ENCODE assay signal across 8 mouse cellular contexts in the genomic region with DNA sequence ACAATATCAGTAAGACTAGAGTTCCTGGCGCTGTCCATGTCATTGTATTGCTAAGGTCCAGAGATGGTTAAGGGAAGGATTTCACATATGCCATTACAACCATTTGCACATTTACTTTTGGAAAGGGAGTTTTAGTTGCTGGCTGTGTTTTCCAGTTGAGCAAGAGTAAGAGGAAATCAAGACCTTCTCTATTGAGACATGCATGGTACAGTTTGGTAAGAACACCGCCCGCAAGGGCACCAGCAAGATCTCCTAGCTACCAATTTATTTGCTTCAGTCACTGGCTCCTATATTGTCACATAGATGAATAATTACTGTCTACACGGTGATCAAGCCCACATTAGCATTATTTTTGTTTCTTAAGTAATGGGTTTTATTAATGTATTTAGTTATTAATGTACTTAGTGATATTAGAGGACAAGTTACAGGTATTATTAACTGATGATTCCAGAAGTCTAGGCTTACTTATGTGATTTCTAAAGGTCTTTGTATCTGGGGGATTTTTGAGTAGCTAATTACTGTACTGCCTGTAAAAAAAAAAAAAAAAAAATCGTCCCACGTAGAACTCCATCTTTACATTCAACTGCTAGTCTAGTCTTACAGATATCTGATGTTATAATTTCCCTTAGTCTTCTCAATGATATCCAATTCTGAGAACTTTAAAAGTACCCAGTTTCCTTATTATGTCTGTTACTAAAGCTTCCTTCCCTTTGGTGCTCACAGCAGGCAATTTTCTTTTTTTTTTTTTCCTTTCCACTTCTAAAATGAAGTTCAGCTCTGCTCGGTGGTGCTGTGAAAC. TPM values are rescaled to one million over a fixed set of nuclear protein-coding genes. Genes with fewer than 3 reads are reported as not detected.
DNase-seq lines count a peak whose midpoint lies in the region; ATAC-seq lines count a peak whose summit lies in the region.

No protein-coding gene starts in this region.

- H3K4me2 ChIP-seq in heart, embryonic 11.5 days: peak overlapping the region; percentile 72
- peak overlapping the region; percentile 71 for H3K4me2 ChIP-seq in hindbrain, embryonic 13.5 days

- intact Hi-C loops in heart, postnatal 14 days (cut with DNase I): loop anchor here (5.0 kb wide), 3 partner anchors 33 to 103 kb away; no protein-coding TSS in a partner anchor

- peak overlapping the region; percentile 88 for H3K27ac ChIP-seq in heart, embryonic 11.5 days (ENCODE audit: low read depth, low read length)
- no peak overlapping the region for H3K27ac ChIP-seq in hindbrain, embryonic 13.5 days

- DNase-seq in heart, postnatal 14 days: no peak
- DNase-seq in right cerebral cortex, adult 2 months (ENCODE audit: low spot score in 2 of 2): no peak
- DNase-seq in adrenal gland, adult 18-20 months (ENCODE audit: low spot score in 2 of 2): no peak
- no peak for DNase-seq in urinary bladder, postnatal 10 days (ENCODE audit: low spot score)

- WGBS in heart, embryonic 11.5 days (ENCODE audit: insufficient replicate concordance): 37% methylated on average over 7 of the region's 7 CpGs
- 31% methylated on average over 7 of the region's 7 CpGs for WGBS in hindbrain, embryonic 13.5 days

- no peaks in the 10 kb centered on the region for H3K9me3 ChIP-seq in heart, embryonic 11.5 days (replicated peaks; ENCODE audit: control insufficient read depth, low read length)
- no peaks in the 10 kb centered on the region for H3K9me3 ChIP-seq in hindbrain, embryonic 13.5 days

- ATAC-seq in heart, embryonic 11.5 days (replicated peaks; ENCODE audit: insufficient number of reproducible peaks, low FRiP score, low TSS enrichment): no peak
- ATAC-seq in activated CD4-positive, CD25-positive, alpha-beta regulatory T cell, adult 4 months: peak; percentile 20
- ATAC-seq in hindbrain, embryonic 13.5 days (ENCODE audit: low FRiP score): no peak
- peak; percentile 53 for ATAC-seq in megakaryocyte, adult 5-6 weeks (ENCODE audit: poor library complexity, severe bottlenecking)

- H3K36me3 ChIP-seq in heart, embryonic 11.5 days (ENCODE audit: control insufficient read depth, insufficient read depth, low read length): no peaks in the 10 kb centered on the region
- no peaks in the 10 kb centered on the region for H3K36me3 ChIP-seq in hindbrain, embryonic 13.5 days

- no peaks in the 10 kb centered on the region for H3K27me3 ChIP-seq in heart, embryonic 11.5 days (ENCODE audit: control insufficient read depth, insufficient read depth, low read length)
- peaks cover 6% of the 10 kb centered on the region; the same call in 1 of the 2 replicates for H3K27me3 ChIP-seq in hindbrain, embryonic 13.5 days

- peak overlapping the region; percentile 78 for H3K4me3 ChIP-seq in heart, embryonic 11.5 days (ENCODE audit: low read depth, low read length)
- peak overlapping the region; percentile 76 for H3K4me3 ChIP-seq in hindbrain, embryonic 13.5 days

- H3K4me1 ChIP-seq in heart, embryonic 11.5 days (ENCODE audit: control insufficient read depth, insufficient read depth, low read length): 0 out of 2 replicates have a peak, but pooled peaks cover 6% of the 10 kb centered on the region
- H3K4me1 ChIP-seq in hindbrain, embryonic 13.5 days (replicated peaks): 0 out of 2 replicates have a peak, but pooled peaks cover 10% of the 10 kb centered on the region

- peak overlapping the region; percentile 77 for H3K9ac ChIP-seq in heart, embryonic 11.5 days (ENCODE audit: low read depth, low read length)
- peak overlapping the region; percentile 76 for H3K9ac ChIP-seq in hindbrain, embryonic 13.5 days

RNA-seq across cellular contexts. Expression of a gene that starts 0.9 kb away (rescaled TPM):
- polyA plus RNA-seq in heart, embryonic 11.5 days (2014; fragmentation: Nextera tagmentation; extraction: Ambion mirVana): 9.8 and 11.0 TPM in 2 replicates
- total RNA-seq in heart, postnatal 14 days (2021): 1 to 10 TPM; 5.3 to 6.2 TPM
- 1 to 10 TPM; 4.0 to 7.2 TPM for polyA plus RNA-seq in activated CD4-positive, CD25-positive, alpha-beta regulatory T cell, adult 4 months (2017; shearing (Covaris generic))
- 10.1 and 11.1 TPM in 2 replicates for polyA plus RNA-seq in hindbrain, embryonic 13.5 days (2015; fragmentation: Nextera tagmentation; extraction: Ambion mirVana)
- total RNA-seq in megakaryocyte, adult 5-6 weeks (2015): 53.1 and 59.7 TPM in 2 replicates
- 31.8 and 35.9 TPM in 2 replicates for total RNA-seq in megakaryocyte, adult 5-6 weeks (2017)
- total RNA-seq in adrenal gland, adult 18-20 months (2021): 1 to 10 TPM; 4.4 to 9.6 TPM

RNA-seq across cellular contexts. Expression of a gene that starts 57.9 kb away (rescaled TPM):
- polyA plus RNA-seq in heart, embryonic 11.5 days (2014; fragmentation: Nextera tagmentation; extraction: Ambion mirVana): 32.0 and 34.5 TPM in 2 replicates
- 10 to 100 TPM; 16.0 to 16.7 TPM for total RNA-seq in heart, postnatal 14 days (2021)
- 10 to 100 TPM; 15.4 to 25.2 TPM for polyA plus RNA-seq in activated CD4-positive, CD25-positive, alpha-beta regulatory T cell, adult 4 months (2017; shearing (Covaris generic))
- 83.0 and 85.1 TPM in 2 replicates for polyA plus RNA-seq in hindbrain, embryonic 13.5 days (2015; fragmentation: Nextera tagmentation; extraction: Ambion mirVana)
- total RNA-seq in megakaryocyte, adult 5-6 weeks (2015): 36.1 and 50.7 TPM in 2 replicates
- total RNA-seq in megakaryocyte, adult 5-6 weeks (2017): 41.5 and 43.3 TPM in 2 replicates
- total RNA-seq in adrenal gland, adult 18-20 months (2021): 10 to 100 TPM; 25.7 to 33.4 TPM

Comparison
In these comparisons a context has a peak if more than half of its experiments do, and no peak if none do; other contexts are left out.
1. ATAC-seq: peak in activated CD4-positive, CD25-positive, alpha-beta regulatory T cell, adult 4 months (single experiment) and megakaryocyte, adult 5-6 weeks (single experiment); none in heart, embryonic 11.5 days (single experiment) and hindbrain, embryonic 13.5 days (single experiment).